Mouse (Mus musculus) midbrain, embryonic 16.5 days (tissue): ENCODE measurements around the gene Tgfbr2. TPM values are rescaled to one million over a fixed set of nuclear protein-coding genes. Genes with fewer than 3 reads are reported as not detected.

Experiments used
- ATAC-seq: fragments of 200-750 bp; cut with Nextera tagmentation; 2 replicates; pipeline ENCODE4 v1.8.0; 2017; ENCODE audit warnings: moderate TSS enrichment
- H3K27ac ChIP-seq: fragments of 300-500 bp; sonication (generic); 2 replicates; pipeline ENCODE4 v1.5.1; 2014; ENCODE audit warnings: mild to moderate bottlenecking, low read length, mixed read lengths
- H3K27me3 ChIP-seq: fragments of 300-500 bp; sonication (generic); 2 replicates; pipeline ENCODE4 v1.6.1; 2014; ENCODE audit warnings: low read depth, low read length, mixed read lengths; ENCODE audit not compliant: control insufficient read depth, insufficient read depth
- H3K36me3 ChIP-seq: fragments of 300-500 bp; sonication (generic); 2 replicates; pipeline ENCODE4 v1.6.1; 2014; ENCODE audit warnings: mild to moderate bottlenecking, low read length, moderate library complexity, mixed read lengths; ENCODE audit not compliant: control insufficient read depth, insufficient read depth
- H3K4me1 ChIP-seq: fragments of 300-500 bp; sonication (generic); 2 replicates; pipeline ENCODE4 v1.6.1; 2014; ENCODE audit warnings: mild to moderate bottlenecking, low read length, mixed read lengths; ENCODE audit not compliant: control insufficient read depth, insufficient read depth
- H3K4me2 ChIP-seq: fragments of 300-500 bp; sonication (generic); 2 replicates; pipeline ENCODE4 v1.6.1; 2014; ENCODE audit warnings: mild to moderate bottlenecking, low read length, mixed read lengths
- H3K4me3 ChIP-seq: fragments of 300-500 bp; sonication (generic); 2 replicates; pipeline ENCODE4 v1.5.1; 2014; ENCODE audit warnings: low read depth, mild to moderate bottlenecking, low read length, moderate library complexity, mixed read lengths
- H3K9ac ChIP-seq: fragments of 300-500 bp; sonication (generic); 2 replicates; pipeline ENCODE4 v1.6.1; 2014; ENCODE audit warnings: low read depth, low read length, mixed read lengths
- H3K9me3 ChIP-seq: fragments of 300-500 bp; sonication (generic); replicated peaks from 2 replicates; pipeline ENCODE4 v1.6.1; 2014; ENCODE audit warnings: mild to moderate bottlenecking, low read length, mixed read lengths; ENCODE audit not compliant: control insufficient read depth, poor library complexity, severe bottlenecking
- WGBS: fragments of 180-500 bp; shearing (Covaris S2); extraction: QIAGEN DNeasy Blood & Tissue Kit; methylation state at CpG from one replicate; pipeline ENCODE4 v1.1.7; 2014; 5-methylcytosine and 5-hydroxymethylcytosine counted together
- polyA plus RNA-seq: library from polyadenylated mRNA; unstranded; fragments of >200 nt; fragmentation: Nextera tagmentation; extraction: Ambion mirVana; gene quantifications from 2 replicates; pipeline ENCODE4 v1.2.1, GENCODE M21; 2015

The Tgfbr2 gene
- polyA plus RNA-seq, 1 experiment from 2014 or later = 7.1 TPM

DNA sequence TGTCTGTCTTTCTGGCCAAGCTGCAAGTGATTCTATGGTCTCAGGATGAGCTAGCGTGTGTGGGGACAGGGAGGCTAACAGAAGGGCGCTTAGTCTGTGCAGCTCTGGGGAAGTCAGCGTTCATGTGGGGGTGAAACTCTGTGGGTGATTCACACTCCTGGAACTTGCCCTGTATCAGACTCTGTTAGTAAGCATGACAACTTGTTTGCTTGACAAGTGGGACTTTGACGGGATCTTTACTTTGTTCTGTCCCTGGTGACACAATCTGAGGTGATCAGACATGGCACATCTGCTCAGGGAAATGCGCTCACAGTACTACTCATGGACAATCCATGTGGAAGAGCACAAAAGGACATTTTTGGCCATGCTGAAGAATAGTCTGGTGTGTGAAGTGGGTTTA, 87.9 kb downstream of the Tgfbr2 start:
- Histone ChIP-seq H3K9me3 (no peaks in the 10 kb centered on the region), H3K9ac (no peak overlapping the region), H3K4me3 (no peak overlapping the region), H3K27me3 (no peaks in the 10 kb centered on the region), H3K4me2 (no peak overlapping the region), H3K4me1 (no peaks in the 10 kb centered on the region), H3K36me3 (no peaks in the 10 kb centered on the region), H3K27ac (no peak overlapping the region)
- 97% methylated on average over 5 of the region's 5 CpGs for WGBS
- ATAC-seq = no peak

DNA sequence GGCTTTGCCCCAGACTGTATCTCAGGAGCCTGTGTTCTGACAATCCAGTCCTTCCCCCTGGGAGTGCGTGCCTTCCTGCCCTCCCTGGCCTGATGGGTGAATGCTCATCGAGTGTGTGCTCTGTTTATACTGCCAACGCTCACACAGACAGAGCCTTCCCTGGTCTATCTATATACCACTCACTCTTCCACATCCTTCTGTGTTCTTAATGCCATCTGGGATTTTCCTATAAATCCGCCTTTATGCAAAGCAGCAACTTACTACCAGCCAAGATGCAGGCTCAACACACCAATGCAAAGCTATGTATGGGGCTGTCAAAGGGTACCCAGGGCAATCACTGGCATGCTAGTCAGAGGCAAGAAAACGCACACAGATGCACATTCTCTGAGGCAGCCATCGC, 89.2 kb downstream of the Tgfbr2 start:
- H3K27me3 ChIP-seq = no peaks in the 10 kb centered on the region
- no peak for ATAC-seq
- no peak overlapping the region for H3K9ac ChIP-seq
- no peak overlapping the region for H3K4me2 ChIP-seq
- no peaks in the 10 kb centered on the region for H3K9me3 ChIP-seq
- no peak overlapping the region for H3K27ac ChIP-seq
- H3K36me3 ChIP-seq = no peaks in the 10 kb centered on the region
- WGBS = 87% methylated on average over 6 of the region's 6 CpGs
- no peak overlapping the region for H3K4me3 ChIP-seq
- H3K4me1 ChIP-seq = no peaks in the 10 kb centered on the region

DNA sequence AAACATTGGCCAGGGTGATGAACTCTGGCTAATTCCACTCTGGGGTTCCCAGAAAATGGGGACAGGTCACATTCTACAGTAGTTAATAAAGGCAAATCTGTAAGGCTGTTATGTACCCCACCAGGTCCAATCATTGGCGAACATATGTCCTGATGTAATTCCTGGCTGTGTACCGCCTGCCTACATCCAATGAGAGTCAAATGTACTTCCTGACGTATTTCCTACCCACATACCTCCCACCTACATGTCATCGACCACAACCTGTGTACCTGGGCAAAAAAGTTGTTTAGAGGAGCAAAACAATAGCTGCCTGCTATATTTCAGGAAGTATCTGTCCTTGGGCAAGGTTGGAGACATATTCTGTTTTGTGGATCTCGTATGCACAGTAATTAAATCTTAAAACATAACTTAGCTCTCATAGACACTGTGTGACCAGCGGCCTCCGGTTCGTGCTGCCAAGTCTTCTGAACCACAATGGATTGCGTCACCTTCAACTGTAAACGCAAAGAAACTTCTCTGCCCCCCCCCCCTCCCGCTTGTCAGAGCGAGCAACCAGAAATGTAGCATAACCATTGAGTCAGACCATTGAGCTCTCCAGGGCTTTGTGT, 90.7 kb downstream of the Tgfbr2 start:
- Histone ChIP-seq H3K9me3 (no peaks in the 10 kb centered on the region), H3K9ac (no peak overlapping the region), H3K27me3 (no peaks in the 10 kb centered on the region), H3K4me1 (no peaks in the 10 kb centered on the region), H3K36me3 (no peaks in the 10 kb centered on the region), H3K4me3 (no peak overlapping the region), H3K27ac (no peak overlapping the region), H3K4me2 (no peak overlapping the region)
- WGBS = 90% methylated on average over 12 of the region's 12 CpGs
- no peak for ATAC-seq

DNA sequence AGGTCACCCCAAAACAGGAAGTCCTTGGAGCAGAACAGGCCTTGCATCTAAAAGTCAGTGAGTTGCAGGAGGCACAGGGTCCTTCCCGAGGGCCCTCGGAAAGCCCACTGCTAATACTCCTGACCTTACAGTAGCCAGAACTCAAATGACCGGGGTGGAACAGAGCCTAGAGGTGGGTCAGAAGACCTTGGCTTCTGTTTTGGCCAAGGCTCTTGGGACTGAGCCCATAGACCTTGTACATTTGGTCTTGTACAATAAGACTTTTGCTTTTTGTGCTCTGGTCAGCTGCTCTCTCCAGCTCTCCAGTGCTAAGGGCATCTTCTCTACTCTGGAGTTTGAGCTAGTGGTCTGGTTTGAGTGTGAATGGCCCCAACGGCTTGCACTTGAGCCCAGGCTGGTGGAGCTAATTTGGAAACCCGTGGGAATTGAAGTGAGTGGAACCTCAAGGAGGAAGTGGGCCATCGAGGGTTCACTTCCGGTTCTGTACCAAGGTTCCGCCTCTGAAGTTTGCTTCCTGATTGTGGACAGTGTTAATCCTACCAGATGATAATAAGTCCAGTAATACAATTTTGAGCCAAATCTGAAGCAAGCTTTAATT, 91.3 kb downstream of the Tgfbr2 start:
- no peaks in the 10 kb centered on the region for H3K9me3 ChIP-seq
- no peaks in the 10 kb centered on the region for H3K27me3 ChIP-seq
- no peak overlapping the region for H3K4me2 ChIP-seq
- 92% methylated on average over 8 of the region's 8 CpGs for WGBS
- H3K36me3 ChIP-seq = no peaks in the 10 kb centered on the region
- no peaks in the 10 kb centered on the region for H3K4me1 ChIP-seq
- H3K4me3 ChIP-seq = no peak overlapping the region
- no peak overlapping the region for H3K9ac ChIP-seq
- no peak for ATAC-seq
- no peak overlapping the region for H3K27ac ChIP-seq

DNA sequence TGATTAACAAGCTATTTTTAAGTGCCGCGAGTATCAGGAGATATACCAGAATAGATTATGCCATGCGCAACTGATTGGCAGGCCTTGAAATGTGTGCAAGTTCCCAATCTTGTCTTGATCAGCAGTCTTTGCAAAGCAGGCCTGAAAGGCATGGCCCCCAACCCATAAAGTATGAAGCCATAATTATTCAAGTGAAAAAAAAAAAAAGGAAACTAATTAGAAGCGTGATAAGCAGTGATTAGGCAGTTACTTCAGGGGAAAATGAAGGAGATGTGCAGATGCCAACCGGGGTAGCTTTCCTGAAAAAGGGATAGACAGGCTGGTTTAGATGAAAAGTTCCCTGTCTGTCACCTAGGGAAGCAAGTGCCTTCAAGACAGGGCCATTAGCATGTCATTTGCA, 91.9 kb downstream of the Tgfbr2 start:
- no peak overlapping the region for H3K9ac ChIP-seq
- no peaks in the 10 kb centered on the region for H3K9me3 ChIP-seq
- no peaks in the 10 kb centered on the region for H3K27me3 ChIP-seq
- H3K4me2 ChIP-seq = no peak overlapping the region
- ATAC-seq = no peak
- no peak overlapping the region for H3K27ac ChIP-seq
- no peaks in the 10 kb centered on the region for H3K4me1 ChIP-seq
- H3K4me3 ChIP-seq = no peak overlapping the region
- H3K36me3 ChIP-seq = no peaks in the 10 kb centered on the region
- WGBS = 72% methylated on average over 5 of the region's 5 CpGs

DNA sequence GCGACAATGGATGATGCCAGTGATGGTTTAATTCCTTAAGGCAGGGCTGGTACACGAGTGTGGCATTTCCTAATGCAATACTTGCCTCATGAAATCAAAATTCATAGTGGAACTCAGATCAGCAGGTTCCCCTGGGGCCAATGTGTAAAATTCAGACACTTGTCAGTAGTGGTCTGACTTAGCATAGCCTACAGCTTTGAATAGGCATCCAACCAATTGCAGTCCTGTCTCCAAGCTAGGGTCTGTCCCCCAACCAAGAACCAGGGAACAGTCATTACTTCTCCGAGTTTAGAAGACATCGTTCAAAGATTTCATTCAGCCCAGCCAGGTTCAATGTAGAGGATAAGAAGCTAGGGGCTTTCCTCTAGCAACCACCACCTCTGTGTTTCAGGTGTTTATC, 93.4 kb downstream of the Tgfbr2 start:
- Histone ChIP-seq H3K36me3 (no peaks in the 10 kb centered on the region), H3K4me1 (no peaks in the 10 kb centered on the region), H3K27me3 (no peaks in the 10 kb centered on the region), H3K9me3 (no peaks in the 10 kb centered on the region), H3K9ac (no peak overlapping the region), H3K27ac (no peak overlapping the region), H3K4me2 (no peak overlapping the region), H3K4me3 (no peak overlapping the region)
- 84% methylated on average over 4 of the region's 4 CpGs for WGBS
- no peak for ATAC-seq

DNA sequence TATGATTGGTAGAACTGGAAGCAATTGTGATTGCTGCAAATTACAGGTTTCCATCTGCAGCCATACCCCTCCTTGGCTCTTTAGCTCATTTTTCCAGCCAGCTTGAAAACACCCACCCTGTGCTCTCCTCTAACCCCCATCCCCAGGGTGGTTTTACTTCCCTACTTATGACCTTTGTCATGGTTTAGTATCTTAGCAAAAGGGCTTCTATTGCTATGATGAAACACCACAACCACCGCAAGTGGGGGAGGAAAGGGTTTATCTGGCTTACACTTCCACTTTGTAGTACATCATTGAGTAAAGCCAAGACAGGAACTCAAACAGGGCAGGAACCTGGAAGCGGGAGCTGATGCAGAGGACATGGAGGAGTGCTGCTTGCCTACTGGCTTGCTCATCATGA, 97.7 kb downstream of the Tgfbr2 start:
- 93% methylated on average over 2 of the region's 2 CpGs for WGBS
- no peak for ATAC-seq
- no peaks in the 10 kb centered on the region for H3K9me3 ChIP-seq

DNA sequence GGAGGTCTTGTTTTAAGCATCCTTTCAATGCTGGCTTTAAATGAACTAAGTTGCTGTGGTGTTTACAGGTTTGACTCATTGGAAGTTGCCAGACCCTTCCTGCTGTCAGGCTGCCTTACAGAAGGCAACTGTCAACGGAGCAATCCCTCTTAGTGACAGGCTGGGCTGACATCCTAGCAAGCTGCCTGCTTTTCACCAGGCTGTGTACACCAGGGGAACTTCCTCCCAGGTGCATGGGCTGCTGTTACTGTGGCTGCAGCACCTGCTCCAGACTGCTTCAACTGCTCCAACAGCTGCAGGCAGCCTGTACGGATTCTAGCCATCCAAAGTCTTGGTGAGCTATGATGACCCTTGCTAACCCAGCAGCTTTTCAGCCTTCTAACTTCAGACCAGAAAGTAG, 98.2 kb downstream of the Tgfbr2 start:
- H3K4me1 ChIP-seq = no peaks in the 10 kb centered on the region
- no peak for ATAC-seq
- no peaks in the 10 kb centered on the region for H3K36me3 ChIP-seq
- H3K9ac ChIP-seq = no peak overlapping the region
- no peak overlapping the region for H3K4me2 ChIP-seq
- H3K9me3 ChIP-seq = no peaks in the 10 kb centered on the region
- no peaks in the 10 kb centered on the region for H3K27me3 ChIP-seq
- 76% methylated on average over 2 of the region's 2 CpGs for WGBS
- H3K27ac ChIP-seq = no peak overlapping the region
- no peak overlapping the region for H3K4me3 ChIP-seq

More for the DNA sequence above, 97.7 kb downstream of the Tgfbr2 start:
- no peak overlapping the region for H3K9ac ChIP-seq
- H3K27me3 ChIP-seq = no peaks in the 10 kb centered on the region
- no peak overlapping the region for H3K27ac ChIP-seq
- H3K36me3 ChIP-seq = no peaks in the 10 kb centered on the region
- no peak overlapping the region for H3K4me3 ChIP-seq
- H3K4me2 ChIP-seq = no peak overlapping the region
- no peaks in the 10 kb centered on the region for H3K4me1 ChIP-seq

DNA sequence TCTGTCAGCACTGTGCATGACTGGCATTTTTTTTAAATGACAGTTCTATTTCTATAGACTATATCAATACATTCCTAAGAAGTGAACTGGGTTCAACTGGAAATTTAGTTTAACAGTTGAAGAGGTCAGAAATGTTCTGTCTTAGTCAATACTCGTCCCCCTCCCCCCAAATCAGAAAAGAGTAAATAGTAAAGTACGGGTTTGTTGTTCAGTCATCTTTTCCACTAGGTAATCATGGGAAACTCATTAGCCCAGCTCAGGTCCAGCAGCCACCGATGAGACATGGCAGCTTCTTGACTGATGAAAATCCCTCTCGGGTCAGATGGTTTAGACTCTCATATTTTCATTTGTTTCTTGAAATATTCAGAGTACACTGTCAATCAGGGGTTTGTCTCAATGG, 99.0 kb downstream of the Tgfbr2 start:
- no peak for ATAC-seq
- Histone ChIP-seq H3K27me3 (no peaks in the 10 kb centered on the region), H3K36me3 (no peaks in the 10 kb centered on the region), H3K4me3 (no peak overlapping the region), H3K9ac (no peak overlapping the region), H3K27ac (no peak overlapping the region), H3K4me1 (no peaks in the 10 kb centered on the region), H3K4me2 (no peak overlapping the region), H3K9me3 (no peaks in the 10 kb centered on the region)
- WGBS = 81% methylated on average over 4 of the region's 4 CpGs
